Mouse (Mus musculus) kidney, embryonic 15.5 days (tissue): Measurements from ENCODE around the gene Cope. TPM values are rescaled to one million over a fixed set of nuclear protein-coding genes. Genes with fewer than 3 reads are reported as not detected.

ENCODE experiments used
- ATAC-seq: fragments of 200-750 bp; cut with Nextera tagmentation; replicated peaks from 2 replicates; pipeline ENCODE4 v1.8.0; 2017; ENCODE audit warnings: moderate TSS enrichment; ENCODE audit not compliant: low FRiP score
- H3K27ac ChIP-seq: fragments of 300-500 bp; sonication (generic); 2 replicates; pipeline ENCODE4 v1.5.1; 2015; ENCODE audit warnings: mild to moderate bottlenecking, inconsistent platforms
- H3K27me3 ChIP-seq: fragments of 300-500 bp; sonication (generic); 2 replicates; pipeline ENCODE4 v1.6.1; 2015; ENCODE audit warnings: inconsistent platforms
- H3K36me3 ChIP-seq: fragments of 300-500 bp; sonication (generic); 2 replicates; pipeline ENCODE4 v1.6.1; 2015; ENCODE audit warnings: inconsistent platforms
- H3K4me1 ChIP-seq: fragments of 300-500 bp; sonication (generic); 2 replicates; pipeline ENCODE4 v1.6.1; 2015; ENCODE audit warnings: inconsistent platforms
- H3K4me2 ChIP-seq: fragments of 300-500 bp; sonication (generic); 2 replicates; pipeline ENCODE4 v1.6.1; 2015; ENCODE audit warnings: moderate library complexity, mild to moderate bottlenecking, inconsistent platforms
- H3K4me3 ChIP-seq: fragments of 300-500 bp; sonication (generic); replicated peaks from 2 replicates; pipeline ENCODE4 v1.5.1; 2015; ENCODE audit warnings: mild to moderate bottlenecking, inconsistent platforms
- H3K9ac ChIP-seq: fragments of 300-500 bp; sonication (generic); 2 replicates; pipeline ENCODE4 v1.6.1; 2015; ENCODE audit warnings: mild to moderate bottlenecking, inconsistent platforms
- H3K9me3 ChIP-seq: fragments of 300-500 bp; sonication (generic); replicated peaks from 2 replicates; pipeline ENCODE4 v1.6.1; 2016; ENCODE audit warnings: inconsistent platforms
- WGBS: fragments of 180-500 bp; shearing (Covaris S2); methylation state at CpG from one replicate; pipeline ENCODE4 v1.1.7; 2015; ENCODE audit warnings: mixed read lengths; 5-methylcytosine and 5-hydroxymethylcytosine counted together
- polyA plus RNA-seq: library from polyadenylated mRNA; unstranded; fragments of >200 nt; fragmentation: Nextera tagmentation; extraction: Ambion mirVana; gene quantifications from 2 replicates; pipeline ENCODE4 v1.2.1, GENCODE M21; 2015

Gene Cope
- polyA plus RNA-seq, 1 experiment from 2014 or later = 327 TPM

- Histone ChIP-seq H3K4me3 (no peak overlapping the region), H3K9me3 (no peaks in the 10 kb centered on the region), H3K36me3 (no peaks in the 10 kb centered on the region), H3K4me1 (peaks cover 42% of the 10 kb centered on the region), H3K4me2 (no peak overlapping the region), H3K27ac (peak overlapping the region; percentile 52; the same call in 1 of the 2 replicates), H3K9ac (no peak overlapping the region), H3K27me3 (no peaks in the 10 kb centered on the region)
- ATAC-seq = no peak
- 60% methylated on average over 8 of the region's 8 CpGs for WGBS
Measured at GRCm38 (mm10) chr8:70279266-70279665, 23.1 kb upstream of the Cope start.

- H3K27ac ChIP-seq = peak overlapping the region; percentile 90
Measured at GRCm38 (mm10) chr8:70281001-70281400, 21.3 kb upstream of the Cope start.

GRCm38 (mm10) chr8:70282603-70283135 lies 19.6 kb upstream of the Cope start, which contains the start of gene Homer3:
Gene Homer3 (plus strand): TSS chr8:70282827.
- Histone ChIP-seq H3K4me1 (peaks cover 48% of the 10 kb centered on the region), H3K27me3 (no peaks in the 10 kb centered on the region), H3K4me2 (peak within 1 kb of the TSS; percentile 79), H3K9ac (peak within 1 kb of the TSS; percentile 98), H3K36me3 (peaks cover 31% of the 10 kb centered on the region), H3K27ac (peak within 1 kb of the TSS; percentile 90), H3K9me3 (no peaks in the 10 kb centered on the region), H3K4me3 (peak within 1 kb of the TSS; percentile 88)
- under 1% methylated on average over 36 of the region's 36 CpGs for WGBS
- peak; percentile 90 for ATAC-seq

More at GRCm38 (mm10) chr8:70281001-70281400, 21.3 kb upstream of the Cope start:
- H3K4me1 ChIP-seq = peaks cover 50% of the 10 kb centered on the region
- WGBS = 49% methylated on average over 3 of the region's 3 CpGs
- no peak overlapping the region for H3K4me2 ChIP-seq
- no peak overlapping the region for H3K9ac ChIP-seq
- no peaks in the 10 kb centered on the region for H3K27me3 ChIP-seq
- no peak overlapping the region for H3K4me3 ChIP-seq
- ATAC-seq = no peak
- no peaks in the 10 kb centered on the region for H3K9me3 ChIP-seq
- H3K36me3 ChIP-seq = peaks cover 14% of the 10 kb centered on the region

- peak overlapping the region; percentile 79 for H3K4me2 ChIP-seq
- peak overlapping the region; percentile 88 for H3K4me3 ChIP-seq
- H3K9ac ChIP-seq = peak overlapping the region; percentile 98
- H3K36me3 ChIP-seq = peaks cover 38% of the 10 kb centered on the region
- H3K27me3 ChIP-seq = no peaks in the 10 kb centered on the region
- peak overlapping the region; percentile 90 for H3K27ac ChIP-seq
- under 1% methylated on average over 48 of the region's 55 CpGs for WGBS
- peaks cover 41% of the 10 kb centered on the region for H3K4me1 ChIP-seq
- H3K9me3 ChIP-seq = no peaks in the 10 kb centered on the region
- peak; percentile 47 for ATAC-seq
Measured at GRCm38 (mm10) chr8:70283136-70284077, 18.9 kb upstream of the Cope start.

GRCm38 (mm10) chr8:70284421-70284820 lies 17.9 kb upstream of the Cope start:
- Histone ChIP-seq H3K9me3 (no peaks in the 10 kb centered on the region), H3K4me3 (peak overlapping the region; percentile 88), H3K9ac (no peak overlapping the region), H3K4me2 (peak overlapping the region; percentile 79), H3K27me3 (no peaks in the 10 kb centered on the region), H3K27ac (peak overlapping the region; percentile 54; the same call in 1 of the 2 replicates), H3K36me3 (peaks cover 49% of the 10 kb centered on the region), H3K4me1 (peaks cover 40% of the 10 kb centered on the region)
- WGBS = 50% methylated on average over 5 of the region's 5 CpGs
- no peak for ATAC-seq

GRCm38 (mm10) chr8:70285304-70285703 lies 17.0 kb upstream of the Cope start:
- H3K4me1 ChIP-seq = peaks cover 40% of the 10 kb centered on the region
- no peak overlapping the region for H3K27ac ChIP-seq
- no peak overlapping the region for H3K4me3 ChIP-seq
- 0 out of 2 replicates have a peak overlapping the region, but pooled peaks have one; percentile 12 for H3K9ac ChIP-seq
- no peaks in the 10 kb centered on the region for H3K27me3 ChIP-seq
- ATAC-seq = no peak
- no peak overlapping the region for H3K4me2 ChIP-seq
- WGBS = 98% methylated on average over 15 of the region's 15 CpGs
- peaks cover 57% of the 10 kb centered on the region for H3K36me3 ChIP-seq
- H3K9me3 ChIP-seq = no peaks in the 10 kb centered on the region

- Histone ChIP-seq H3K36me3 (peaks cover 72% of the 10 kb centered on the region), H3K4me3 (no peak overlapping the region), H3K27ac (no peak overlapping the region), H3K27me3 (no peaks in the 10 kb centered on the region), H3K4me1 (peaks cover 25% of the 10 kb centered on the region), H3K9ac (no peak overlapping the region), H3K4me2 (no peak overlapping the region), H3K9me3 (no peaks in the 10 kb centered on the region)
- ATAC-seq = no peak
- 91% methylated on average over 8 of the region's 8 CpGs for WGBS
Measured at GRCm38 (mm10) chr8:70286737-70287136, 15.6 kb upstream of the Cope start.

GRCm38 (mm10) chr8:70293988-70294405 lies 8.3 kb upstream of the Cope start:
- Histone ChIP-seq H3K9ac (no peak overlapping the region), H3K4me2 (no peak overlapping the region), H3K27me3 (no peaks in the 10 kb centered on the region), H3K27ac (peak overlapping the region; percentile 56; the same call in 1 of the 2 replicates), H3K9me3 (no peaks in the 10 kb centered on the region), H3K36me3 (peaks cover 95% of the 10 kb centered on the region), H3K4me3 (no peak overlapping the region), H3K4me1 (peaks cover 8% of the 10 kb centered on the region; the same call in 1 of the 2 replicates)
- 0 out of 2 replicates have a peak, but pooled peaks have one; percentile 9 for ATAC-seq
- 56% methylated on average over 5 of the region's 5 CpGs for WGBS

- H3K4me3 ChIP-seq = peak overlapping the region; percentile 97
- no peaks in the 10 kb centered on the region for H3K27me3 ChIP-seq
- H3K9ac ChIP-seq = no peak overlapping the region
- H3K4me2 ChIP-seq = peak overlapping the region; percentile 87; the same call in 1 of the 2 replicates
- H3K4me1 ChIP-seq = peaks cover 31% of the 10 kb centered on the region
- 85% methylated on average over 3 of the region's 3 CpGs for WGBS
- H3K36me3 ChIP-seq = peaks cover 59% of the 10 kb centered on the region
- H3K27ac ChIP-seq = no peak overlapping the region
- H3K9me3 ChIP-seq = no peaks in the 10 kb centered on the region
- no peak for ATAC-seq
Measured at GRCm38 (mm10) chr8:70300881-70301280, 1.4 kb upstream of the Cope start.

- WGBS = 5% methylated on average over 16 of the region's 16 CpGs
- ATAC-seq = peak; percentile 54
- Histone ChIP-seq H3K4me1 (peaks cover 31% of the 10 kb centered on the region), H3K27me3 (no peaks in the 10 kb centered on the region), H3K27ac (peak overlapping the region; percentile 88), H3K4me3 (peak overlapping the region; percentile 97), H3K9me3 (no peaks in the 10 kb centered on the region), H3K4me2 (peak overlapping the region; percentile 87), H3K9ac (peak overlapping the region; percentile 91), H3K36me3 (peaks cover 59% of the 10 kb centered on the region)
Measured at GRCm38 (mm10) chr8:70302901-70303300, 583 bp downstream of the Cope start.

GRCm38 (mm10) chr8:70309311-70309710 lies 7.0 kb downstream of the Cope start:
- Histone ChIP-seq H3K27ac (no peak overlapping the region), H3K9ac (no peak overlapping the region), H3K27me3 (no peaks in the 10 kb centered on the region), H3K9me3 (no peaks in the 10 kb centered on the region), H3K4me2 (no peak overlapping the region), H3K4me3 (no peak overlapping the region), H3K36me3 (peaks cover 93% of the 10 kb centered on the region), H3K4me1 (peaks cover 2% of the 10 kb centered on the region; the same call in 1 of the 2 replicates)
- ATAC-seq = no peak
- 35% methylated on average over 2 of the region's 2 CpGs for WGBS

- H3K4me2 ChIP-seq = no peak overlapping the region
- H3K36me3 ChIP-seq = peaks cover 52% of the 10 kb centered on the region
- 87% methylated on average over 2 of the region's 2 CpGs for WGBS
- H3K9me3 ChIP-seq = no peaks in the 10 kb centered on the region
- no peaks in the 10 kb centered on the region for H3K27me3 ChIP-seq
- no peak overlapping the region for H3K9ac ChIP-seq
- no peak for ATAC-seq
- no peak overlapping the region for H3K4me3 ChIP-seq
- no peak overlapping the region for H3K27ac ChIP-seq
- peaks cover 28% of the 10 kb centered on the region for H3K4me1 ChIP-seq
Measured at GRCm38 (mm10) chr8:70313399-70313798, 11.1 kb downstream of the Cope start.
